Mouse (Mus musculus): Measurements from ENCODE around the gene Slc46a1. TPM values are rescaled to one million over a fixed set of nuclear protein-coding genes. Genes with fewer than 3 reads are reported as not detected.

Slc46a1 gene
- polyA plus RNA-seq, 1 experiment: 11.2 TPM

GRCm38 (mm10) chr11:78450337-78450736 lies 15.2 kb upstream of the Slc46a1 start:
- Histone ChIP-seq H3K4me3 (ENCODE audit: control insufficient read depth, insufficient read depth, low read length) (no peak overlapping the region), H3K4me1 (replicated peaks; ENCODE audit: control insufficient read depth, insufficient read depth, low read length) (no peaks in the 10 kb centered on the region), H3K27ac (ENCODE audit: control insufficient read depth, insufficient read depth, low read length) (no peak overlapping the region), H3K36me3 (ENCODE audit: control insufficient read depth, insufficient read depth, low read length) (no peaks in the 10 kb centered on the region), H3K27me3 (ENCODE audit: control insufficient read depth, insufficient read depth, low read length) (no peaks in the 10 kb centered on the region)
- no peak for TF ChIP-seq POLR2A (IDR thresholded peaks at IDR 0.05; ENCODE audit: control insufficient read depth, extremely low read depth, insufficient read depth, low read length, poor library complexity)
- TF ChIP-seq CTCF (IDR thresholded peaks at IDR 0.05; ENCODE audit: borderline replicate concordance, control insufficient read depth, extremely low read depth, insufficient read depth, low read length, poor library complexity): no peak
- DNase-seq: no peak
- 47% methylated on average over 2 of the region's 2 CpGs for WGBS

- Histone ChIP-seq H3K4me3 (ENCODE audit: control insufficient read depth, insufficient read depth, low read length) (no peak overlapping the region), H3K4me1 (replicated peaks; ENCODE audit: control insufficient read depth, insufficient read depth, low read length) (no peaks in the 10 kb centered on the region), H3K27ac (ENCODE audit: control insufficient read depth, insufficient read depth, low read length) (no peak overlapping the region), H3K27me3 (ENCODE audit: control insufficient read depth, insufficient read depth, low read length) (no peaks in the 10 kb centered on the region), H3K36me3 (ENCODE audit: control insufficient read depth, insufficient read depth, low read length) (no peaks in the 10 kb centered on the region)
- DNase-seq: peak; percentile 71
- TF ChIP-seq CTCF (IDR thresholded peaks at IDR 0.05; ENCODE audit: borderline replicate concordance, control insufficient read depth, extremely low read depth, insufficient read depth, low read length, poor library complexity): no peak
- no peak for TF ChIP-seq POLR2A (IDR thresholded peaks at IDR 0.05; ENCODE audit: control insufficient read depth, extremely low read depth, insufficient read depth, low read length, poor library complexity)
- 30% methylated on average over 4 of the region's 4 CpGs for WGBS
Observed at GRCm38 (mm10) chr11:78453675-78454074, 11.8 kb upstream of the Slc46a1 start.

- 74% methylated on average over 7 of the region's 7 CpGs for WGBS
Observed at GRCm38 (mm10) chr11:78454276-78454675, 11.2 kb upstream of the Slc46a1 start.

GRCm38 (mm10) chr11:78455308-78455707 lies 10.2 kb upstream of the Slc46a1 start:
- Histone ChIP-seq H3K27me3 (ENCODE audit: control insufficient read depth, insufficient read depth, low read length) (no peaks in the 10 kb centered on the region), H3K36me3 (ENCODE audit: control insufficient read depth, insufficient read depth, low read length) (no peaks in the 10 kb centered on the region), H3K4me3 (ENCODE audit: control insufficient read depth, insufficient read depth, low read length) (no peak overlapping the region), H3K27ac (ENCODE audit: control insufficient read depth, insufficient read depth, low read length) (no peak overlapping the region), H3K4me1 (replicated peaks; ENCODE audit: control insufficient read depth, insufficient read depth, low read length) (no peaks in the 10 kb centered on the region)
- 30% methylated on average over 5 of the region's 5 CpGs for WGBS
- peak; percentile 38 for DNase-seq
- TF ChIP-seq POLR2A (IDR thresholded peaks at IDR 0.05; ENCODE audit: control insufficient read depth, extremely low read depth, insufficient read depth, low read length, poor library complexity) (no peak), CTCF (IDR thresholded peaks at IDR 0.05; ENCODE audit: borderline replicate concordance, control insufficient read depth, extremely low read depth, insufficient read depth, low read length, poor library complexity) (no peak)

More at GRCm38 (mm10) chr11:78454276-78454675, 11.2 kb upstream of the Slc46a1 start:
- Histone ChIP-seq H3K36me3 (ENCODE audit: control insufficient read depth, insufficient read depth, low read length) (no peaks in the 10 kb centered on the region), H3K4me1 (replicated peaks; ENCODE audit: control insufficient read depth, insufficient read depth, low read length) (no peaks in the 10 kb centered on the region), H3K27ac (ENCODE audit: control insufficient read depth, insufficient read depth, low read length) (no peak overlapping the region), H3K27me3 (ENCODE audit: control insufficient read depth, insufficient read depth, low read length) (no peaks in the 10 kb centered on the region), H3K4me3 (ENCODE audit: control insufficient read depth, insufficient read depth, low read length) (no peak overlapping the region)
- DNase-seq: no peak
- TF ChIP-seq POLR2A (IDR thresholded peaks at IDR 0.05; ENCODE audit: control insufficient read depth, extremely low read depth, insufficient read depth, low read length, poor library complexity) (no peak), CTCF (IDR thresholded peaks at IDR 0.05; ENCODE audit: borderline replicate concordance, control insufficient read depth, extremely low read depth, insufficient read depth, low read length, poor library complexity) (no peak)

GRCm38 (mm10) chr11:78458740-78459139 lies 6.8 kb upstream of the Slc46a1 start:
- TF ChIP-seq CTCF (IDR thresholded peaks at IDR 0.05; ENCODE audit: borderline replicate concordance, control insufficient read depth, extremely low read depth, insufficient read depth, low read length, poor library complexity) (no peak), POLR2A (IDR thresholded peaks at IDR 0.05; ENCODE audit: control insufficient read depth, extremely low read depth, insufficient read depth, low read length, poor library complexity) (no peak)
- DNase-seq: no peak
- 84% methylated on average over 17 of the region's 17 CpGs for WGBS

GRCm38 (mm10) chr11:78461894-78462293 lies 3.6 kb upstream of the Slc46a1 start:
- whole genome bisulfite sequencing: 76% methylated on average over 1 of the region's 1 CpGs
- TF ChIP-seq CTCF (IDR thresholded peaks at IDR 0.05; ENCODE audit: borderline replicate concordance, control insufficient read depth, extremely low read depth, insufficient read depth, low read length, poor library complexity) (no peak), POLR2A (IDR thresholded peaks at IDR 0.05; ENCODE audit: control insufficient read depth, extremely low read depth, insufficient read depth, low read length, poor library complexity) (no peak)

More at GRCm38 (mm10) chr11:78458740-78459139, 6.8 kb upstream of the Slc46a1 start:
- no peaks in the 10 kb centered on the region for H3K27me3 ChIP-seq (ENCODE audit: control insufficient read depth, insufficient read depth, low read length)
- no peak overlapping the region for H3K4me3 ChIP-seq (ENCODE audit: control insufficient read depth, insufficient read depth, low read length)
- H3K4me1 ChIP-seq (replicated peaks; ENCODE audit: control insufficient read depth, insufficient read depth, low read length): no peaks in the 10 kb centered on the region
- H3K27ac ChIP-seq (ENCODE audit: control insufficient read depth, insufficient read depth, low read length): no peak overlapping the region
- H3K36me3 ChIP-seq (ENCODE audit: control insufficient read depth, insufficient read depth, low read length): no peaks in the 10 kb centered on the region

GRCm38 (mm10) chr11:78462669-78463068 lies 2.8 kb upstream of the Slc46a1 start:
- TF ChIP-seq CTCF (IDR thresholded peaks at IDR 0.05; ENCODE audit: borderline replicate concordance, control insufficient read depth, extremely low read depth, insufficient read depth, low read length, poor library complexity): no peak
- TF ChIP-seq POLR2A (IDR thresholded peaks at IDR 0.05; ENCODE audit: control insufficient read depth, extremely low read depth, insufficient read depth, low read length, poor library complexity): no peak
- DNase-seq: no peak
- no peaks in the 10 kb centered on the region for H3K36me3 ChIP-seq (ENCODE audit: control insufficient read depth, insufficient read depth, low read length)
- H3K27ac ChIP-seq (ENCODE audit: control insufficient read depth, insufficient read depth, low read length): no peak overlapping the region
- no peak overlapping the region for H3K4me3 ChIP-seq (ENCODE audit: control insufficient read depth, insufficient read depth, low read length)
- H3K4me1 ChIP-seq (replicated peaks; ENCODE audit: control insufficient read depth, insufficient read depth, low read length): peaks cover 12% of the 10 kb centered on the region; the same call in 1 of the 2 replicates
- WGBS: 91% methylated on average over 5 of the region's 5 CpGs
- no peaks in the 10 kb centered on the region for H3K27me3 ChIP-seq (ENCODE audit: control insufficient read depth, insufficient read depth, low read length)

More at GRCm38 (mm10) chr11:78461894-78462293, 3.6 kb upstream of the Slc46a1 start:
- H3K4me1 ChIP-seq (replicated peaks; ENCODE audit: control insufficient read depth, insufficient read depth, low read length): peaks cover 12% of the 10 kb centered on the region; the same call in 1 of the 2 replicates
- no peak overlapping the region for H3K4me3 ChIP-seq (ENCODE audit: control insufficient read depth, insufficient read depth, low read length)
- no peak for DNase-seq
- H3K27me3 ChIP-seq (ENCODE audit: control insufficient read depth, insufficient read depth, low read length): no peaks in the 10 kb centered on the region
- no peaks in the 10 kb centered on the region for H3K36me3 ChIP-seq (ENCODE audit: control insufficient read depth, insufficient read depth, low read length)
- no peak overlapping the region for H3K27ac ChIP-seq (ENCODE audit: control insufficient read depth, insufficient read depth, low read length)
